Mouse (Mus musculus) cerebral cortex, adult 2 months (tissue): ENCODE data around the gene Psmc5.

Source experiments
- WGBS: fragments of 180-500 bp; shearing (Covaris S2); methylation state at CpG from one replicate; pipeline ENCODE4 v1.1.7; 2018; 5-methylcytosine and 5-hydroxymethylcytosine counted together

Gene Psmc5

DNA sequence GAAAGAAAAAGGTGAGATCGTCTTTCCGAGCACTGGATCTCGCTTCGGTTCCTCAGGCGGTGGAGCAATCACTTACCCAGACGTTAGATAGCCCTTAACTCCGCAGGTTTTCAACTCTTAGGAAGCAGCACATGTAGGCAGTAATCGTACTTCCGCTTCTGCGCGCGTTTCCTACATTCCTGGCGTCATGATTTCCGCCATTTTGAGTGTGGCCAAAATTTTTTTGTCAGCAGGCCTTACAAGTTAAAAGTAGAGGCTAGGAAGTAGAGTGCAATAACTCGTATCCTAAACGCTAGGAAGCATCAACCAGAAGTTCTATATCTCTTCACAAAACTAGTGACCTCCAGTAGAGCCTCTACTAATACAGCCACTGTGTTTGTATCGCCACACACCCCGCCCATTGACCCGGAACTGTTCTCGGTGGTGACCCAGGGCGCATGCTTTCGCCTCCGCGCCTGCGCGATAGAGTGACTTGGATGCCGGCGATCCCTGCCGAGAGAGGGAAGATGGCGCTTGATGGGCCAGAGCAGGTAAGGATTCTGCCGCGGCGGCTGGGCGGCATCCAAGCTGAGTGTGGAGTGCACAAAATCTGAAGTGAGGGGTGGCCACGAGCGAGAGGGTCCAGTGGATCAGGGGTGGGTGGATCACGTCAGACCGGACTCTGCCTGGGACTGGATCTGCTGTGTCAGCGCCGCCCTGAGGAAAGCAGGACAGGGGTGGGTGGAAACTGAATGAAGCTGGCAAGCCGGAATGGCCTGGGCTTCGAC, at the start of gene Psmc5, which contains the start of gene Ftsj3:
Gene Psmc5, plus strand, starts transcription at position 470 of the 767 bp plus-strand sequence.
Gene Ftsj3, minus strand, starts transcription at position 395 of the 767 bp plus-strand sequence.
- WGBS, result under 1% methylated on average over 42 of the region's 42 CpGs

DNA sequence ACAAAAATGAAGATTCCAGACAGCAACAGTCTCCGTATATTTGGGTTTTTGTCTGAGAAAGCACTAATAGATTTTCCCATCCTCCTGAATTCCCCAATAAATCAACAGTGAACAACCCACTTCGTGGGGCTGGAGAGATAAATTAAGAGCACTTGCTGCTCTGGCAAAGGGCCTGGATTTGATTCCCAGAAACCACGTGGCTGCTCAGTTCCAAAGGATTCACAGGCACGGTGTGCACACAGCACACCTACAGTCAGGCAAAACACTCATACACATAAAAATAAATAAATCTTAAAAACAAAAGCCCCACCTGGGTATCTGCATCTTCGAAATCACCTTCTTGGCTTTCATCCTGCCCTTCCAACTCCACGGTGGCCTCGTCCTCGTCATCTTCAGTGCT, 43.2 kb upstream of the Psmc5 start:
- 69% methylated on average over 8 of the region's 8 CpGs for WGBS

DNA sequence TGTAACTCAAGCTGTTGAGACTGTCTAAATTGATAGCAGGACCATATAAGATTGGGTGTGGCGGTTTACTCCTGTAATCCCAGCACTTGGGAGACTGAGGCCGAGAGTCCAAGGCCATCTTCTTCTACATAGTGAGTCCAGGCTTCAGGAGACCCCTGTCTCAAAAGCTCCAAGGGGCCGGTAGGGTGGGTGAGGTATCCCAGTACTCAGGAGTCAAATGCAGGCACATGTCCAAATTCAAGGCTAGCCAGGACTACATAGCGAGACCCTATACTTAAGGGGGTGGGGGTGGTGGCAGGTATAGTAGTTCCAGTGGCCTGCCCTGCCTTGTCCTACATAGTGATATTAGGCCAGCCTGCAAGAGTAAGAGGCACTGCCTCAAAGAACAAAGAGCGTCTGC, 41.1 kb upstream of the Psmc5 start:
- WGBS, result 87% methylated on average over 5 of the region's 5 CpGs

DNA sequence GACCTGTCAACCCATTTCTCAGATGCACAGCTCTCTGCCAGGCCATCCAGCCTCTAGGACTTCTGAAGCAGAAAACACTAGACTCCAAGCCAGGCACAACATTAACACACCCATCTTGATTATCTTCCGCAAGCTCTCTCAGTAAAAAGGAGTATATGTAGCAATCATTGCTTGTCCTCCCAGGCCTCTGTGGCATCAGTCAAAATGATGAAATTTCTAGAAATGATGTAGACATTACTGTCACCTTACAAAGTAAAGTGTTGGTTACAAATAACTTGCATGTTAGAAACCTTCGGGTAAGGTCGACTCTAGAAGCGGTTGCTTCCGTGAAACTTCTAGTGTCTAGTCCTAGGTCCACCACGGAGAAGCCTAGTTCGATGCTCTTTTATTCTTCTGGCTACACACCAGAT, 40.5 kb upstream of the Psmc5 start:
- 14% methylated on average over 7 of the region's 7 CpGs for WGBS

DNA sequence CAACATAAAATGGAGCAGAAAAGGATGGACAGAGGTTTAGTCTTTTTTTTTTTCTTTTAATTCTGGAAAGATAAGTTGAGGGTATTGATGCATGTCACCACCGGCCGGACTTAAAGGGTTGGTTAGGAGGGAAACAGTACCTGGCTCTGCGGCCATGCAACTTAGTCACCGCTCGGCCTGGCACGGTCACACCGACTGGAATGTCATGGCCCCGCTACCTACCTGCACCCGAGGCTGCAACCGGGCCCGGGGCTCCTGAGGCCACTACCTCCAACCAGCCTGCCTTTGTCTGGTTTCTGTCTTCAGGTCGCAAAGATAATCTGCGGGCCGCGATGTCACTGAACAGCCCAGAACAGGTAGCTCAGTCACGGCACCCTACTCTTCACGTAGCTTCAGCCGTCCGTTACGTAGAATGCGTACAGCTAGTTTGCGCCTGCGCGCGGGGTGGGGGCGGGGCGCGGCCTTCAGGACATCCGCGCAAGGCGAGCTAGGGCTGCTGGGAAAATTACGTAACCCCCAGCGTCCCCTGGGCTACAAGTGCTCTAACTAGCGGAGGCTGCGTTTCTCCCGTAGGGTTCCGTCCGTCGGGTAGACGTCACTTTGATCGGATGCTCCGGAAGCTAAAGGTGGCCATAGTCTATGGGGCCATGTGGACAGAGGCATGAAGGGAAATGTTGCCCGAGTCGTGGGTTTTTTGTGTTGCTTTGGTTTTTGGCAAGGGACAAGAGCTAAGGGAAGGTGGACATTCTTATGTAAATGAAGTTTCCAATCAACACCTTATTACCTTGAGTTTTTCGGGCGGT, 39.8 kb upstream of the Psmc5 start, which contains the start of gene Ccdc47:
Gene Ccdc47, minus strand, starts transcription at position 418 of the 803 bp plus-strand sequence.
- WGBS, result under 1% methylated on average over 46 of the region's 46 CpGs

DNA sequence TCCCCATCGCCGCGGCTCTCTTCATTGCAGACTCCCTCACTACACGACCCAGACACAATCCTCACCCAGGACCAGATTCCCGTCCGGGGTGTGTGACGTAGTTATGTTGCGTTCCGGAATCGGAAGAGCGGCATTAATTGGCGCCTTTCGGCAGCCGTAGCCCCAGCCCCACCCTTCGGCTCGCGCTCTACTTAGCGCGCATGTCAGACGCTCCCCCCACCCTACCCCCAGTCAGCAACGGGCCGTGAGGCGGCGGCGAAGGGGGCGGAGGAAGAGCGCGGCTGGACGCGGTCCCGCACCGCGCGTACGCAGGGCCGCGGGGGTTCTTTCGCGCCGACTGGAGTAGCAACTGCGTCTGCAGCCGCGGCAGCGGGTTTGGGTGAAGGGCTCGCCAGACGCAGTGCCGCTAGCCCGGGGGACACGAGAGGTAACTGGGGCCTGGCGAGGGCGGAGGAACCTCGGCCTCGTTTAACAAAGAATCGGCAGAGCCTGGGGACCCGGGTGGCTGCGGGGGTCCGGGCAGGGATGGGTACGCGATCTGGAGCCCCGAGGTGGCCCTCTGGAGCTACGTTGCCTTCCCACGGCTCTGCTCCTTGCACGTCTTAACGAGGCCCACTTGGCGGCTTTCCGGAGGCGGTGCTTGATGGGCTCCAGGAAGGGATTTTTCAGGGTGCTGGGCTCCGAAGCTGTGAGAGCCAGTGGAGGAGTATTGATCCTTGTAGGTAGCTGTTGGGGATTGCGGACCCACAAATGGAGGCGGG, 39.0 kb upstream of the Psmc5 start, which contains the start of gene Ddx42:
Gene Ddx42, plus strand, starts transcription at position 197 of the 761 bp plus-strand sequence.
- under 1% methylated on average over 70 of the region's 70 CpGs for WGBS

DNA sequence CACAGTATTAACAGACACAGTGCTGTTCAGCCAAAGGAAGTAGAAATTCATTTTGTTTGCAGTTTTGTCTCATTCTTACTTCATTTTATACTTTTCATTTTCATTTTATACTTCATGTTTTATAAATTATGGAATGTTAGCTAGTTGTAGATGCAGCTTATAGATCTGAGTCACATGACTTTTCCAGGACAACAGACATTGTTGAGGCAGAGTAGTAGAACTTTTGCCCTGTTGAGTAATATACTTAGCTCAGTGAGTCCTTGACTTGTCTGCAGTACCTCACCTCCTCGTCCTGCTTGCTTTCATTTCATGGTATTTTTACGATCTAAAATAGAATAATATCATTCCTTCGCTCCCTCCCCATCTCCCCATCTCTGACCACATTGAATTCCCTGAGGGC, 35.4 kb upstream of the Psmc5 start:
- WGBS, result 85% methylated on average over 3 of the region's 3 CpGs

DNA sequence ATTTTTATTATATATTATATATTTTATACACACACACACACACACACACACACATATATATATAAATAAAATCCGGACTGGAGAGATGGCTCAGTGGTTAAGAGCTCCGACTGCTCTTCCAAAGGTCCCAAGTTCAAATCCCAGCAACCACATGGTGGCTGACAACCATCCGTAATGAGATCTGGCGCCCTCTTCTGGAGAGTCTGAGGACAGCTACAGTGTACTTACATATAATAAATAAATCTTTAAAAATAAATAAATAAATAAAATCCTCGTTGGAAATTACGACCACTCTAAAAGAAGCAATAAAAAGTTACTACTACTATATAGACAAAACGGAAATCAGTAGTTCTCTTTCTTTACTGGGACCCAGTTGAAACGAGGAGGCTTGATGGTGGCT, 22.0 kb upstream of the Psmc5 start:
- WGBS, result 78% methylated on average over 8 of the region's 8 CpGs

DNA sequence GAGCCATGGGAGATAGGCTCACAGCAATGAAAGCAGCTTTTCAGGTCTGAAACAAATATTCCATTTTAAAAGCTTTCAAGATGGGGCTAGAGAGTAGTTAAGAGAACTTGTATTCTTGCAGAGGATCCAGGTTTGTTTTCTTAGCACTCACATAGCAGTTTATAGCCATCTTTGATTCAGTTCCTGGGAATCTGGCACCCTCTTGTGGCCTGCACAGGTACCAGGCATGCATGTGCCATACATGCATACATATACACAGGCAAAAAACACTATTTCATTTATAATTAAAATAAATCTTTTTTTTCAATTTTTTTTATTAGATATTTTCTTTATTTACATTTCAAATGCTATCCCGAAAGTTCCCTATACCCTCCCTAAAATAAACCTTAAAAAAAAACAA, 9.1 kb upstream of the Psmc5 start:
- 92% methylated on average over 1 of the region's 1 CpGs for WGBS

DNA sequence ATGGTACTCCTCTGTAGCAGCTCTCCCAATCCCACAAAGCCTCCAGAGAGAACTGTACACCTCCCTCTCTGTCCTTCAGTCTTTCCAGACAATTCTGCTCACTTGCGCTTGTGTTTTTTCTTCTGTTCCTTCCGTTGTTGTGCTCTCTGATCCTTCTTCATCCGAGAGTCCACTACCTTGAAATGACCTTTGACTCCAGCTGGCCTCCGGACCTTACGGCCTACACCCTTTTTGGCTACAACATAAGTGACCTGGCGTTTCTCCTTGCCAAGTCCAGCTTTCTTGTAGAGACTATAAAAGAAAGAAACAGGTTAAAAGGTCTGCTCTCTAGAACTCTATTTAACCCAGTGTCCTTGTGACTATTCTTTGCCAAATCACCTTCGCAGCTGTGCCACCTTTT, 6.6 kb upstream of the Psmc5 start:
- WGBS, result 88% methylated on average over 7 of the region's 7 CpGs

DNA sequence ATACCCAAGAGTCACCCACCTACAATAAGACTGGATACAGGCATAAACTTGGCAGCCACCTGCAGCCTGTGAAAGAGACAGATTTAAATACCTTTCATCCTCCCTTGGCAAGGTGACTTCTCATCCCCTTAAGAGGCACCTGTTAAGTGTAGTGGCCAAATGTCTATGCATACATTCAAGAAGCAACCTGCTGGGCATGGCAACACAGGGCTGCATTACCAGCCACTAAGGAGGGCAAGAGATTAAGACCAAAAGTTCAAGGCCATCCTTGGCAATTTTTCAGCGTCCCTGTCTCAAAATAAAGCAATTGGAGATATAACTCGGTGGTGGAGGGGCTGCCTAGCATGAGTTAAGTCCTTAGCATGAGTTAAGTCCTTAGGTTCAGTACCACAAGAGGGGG, 1.2 kb upstream of the Psmc5 start:
- 14% methylated on average over 2 of the region's 2 CpGs for WGBS

DNA sequence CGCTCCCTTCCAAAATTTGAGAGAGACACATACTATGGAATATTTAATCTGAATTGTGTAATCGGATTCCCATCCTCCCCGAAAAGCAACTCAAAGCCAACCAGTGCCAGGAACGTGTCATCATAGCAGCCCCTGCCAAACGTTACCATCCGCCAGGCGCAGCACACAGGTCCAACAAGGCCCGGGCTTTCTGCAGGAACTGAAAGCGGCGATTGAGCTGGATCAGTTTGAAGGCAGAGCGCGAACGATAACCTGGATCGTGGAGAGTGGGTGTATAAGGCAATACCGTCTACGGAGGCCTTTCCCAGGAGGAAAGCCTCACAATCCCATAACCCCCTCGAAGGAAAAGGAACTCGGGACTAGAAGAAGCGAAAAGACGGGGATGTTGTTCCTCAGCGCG, 780 bp upstream of the Psmc5 start:
- under 1% methylated on average over 22 of the region's 22 CpGs for WGBS

DNA sequence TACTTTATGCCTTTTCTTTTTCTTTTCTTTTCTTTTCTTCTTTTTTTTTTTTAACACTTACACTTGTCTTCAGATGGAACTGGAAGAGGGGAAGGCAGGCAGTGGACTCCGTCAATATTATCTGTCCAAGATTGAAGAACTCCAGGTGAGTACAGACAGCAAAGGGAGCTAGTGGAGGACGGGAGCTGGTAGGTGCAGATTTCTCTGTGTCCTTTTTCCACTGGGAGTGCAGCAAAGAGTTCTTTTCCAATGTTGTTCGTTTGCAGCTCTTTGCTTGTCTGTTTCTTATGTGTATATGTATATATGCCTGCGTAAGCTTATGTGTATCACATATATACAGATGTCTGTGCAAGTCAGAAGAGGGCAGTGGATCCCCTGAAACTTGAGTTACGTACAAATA, 821 bp downstream of the Psmc5 start:
- 55% methylated on average over 5 of the region's 5 CpGs for WGBS

DNA sequence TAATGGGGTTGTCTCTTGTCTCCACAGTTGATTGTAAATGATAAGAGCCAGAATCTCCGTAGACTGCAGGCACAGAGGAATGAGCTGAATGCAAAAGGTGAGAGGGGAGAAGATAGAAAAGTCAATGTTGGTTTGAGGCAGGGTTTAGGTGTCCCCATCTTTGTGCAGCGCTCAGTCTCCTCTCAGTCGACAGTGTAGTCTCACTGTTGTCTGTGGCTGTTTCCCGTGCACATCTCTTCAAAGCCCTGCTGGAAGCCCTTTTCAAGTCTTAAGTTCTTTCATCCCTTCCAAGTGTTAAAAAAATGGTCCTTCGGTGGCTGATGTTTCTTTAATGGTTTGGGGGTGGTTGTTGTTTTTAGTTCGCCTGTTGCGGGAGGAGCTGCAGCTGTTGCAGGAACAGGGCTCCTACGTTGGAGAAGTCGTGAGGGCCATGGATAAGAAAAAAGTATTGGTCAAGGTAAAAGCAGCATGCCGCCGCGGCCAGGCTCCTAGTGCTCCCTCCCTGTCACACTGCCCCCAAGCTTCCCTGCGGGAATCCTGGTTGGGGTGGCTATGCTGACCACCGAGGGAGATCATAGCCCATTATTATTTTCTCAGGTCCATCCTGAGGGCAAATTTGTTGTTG, 5.0 kb downstream of the Psmc5 start:
- WGBS, result 49% methylated on average over 14 of the region's 14 CpGs

DNA sequence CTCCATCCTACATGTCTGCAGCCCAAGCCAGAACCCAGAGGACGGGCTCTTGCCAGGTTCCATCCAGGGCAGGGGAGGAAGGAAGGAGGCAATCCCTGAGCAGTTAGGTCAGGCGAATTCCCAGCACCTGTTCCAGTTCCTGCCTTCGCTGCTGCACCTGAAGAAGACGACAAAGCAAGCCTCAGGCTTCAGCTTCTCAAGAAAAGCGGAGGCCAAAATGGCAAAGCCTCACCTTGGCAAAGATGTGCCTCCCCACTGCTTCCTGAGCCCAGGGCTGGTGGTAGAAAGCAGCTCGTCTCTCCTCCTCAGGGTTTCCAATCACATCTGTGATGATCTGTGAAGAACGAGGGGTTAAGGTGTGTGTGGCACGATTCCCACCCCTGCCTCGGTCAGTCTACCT, 8.0 kb downstream of the Psmc5 start:
- 81% methylated on average over 9 of the region's 9 CpGs for WGBS

DNA sequence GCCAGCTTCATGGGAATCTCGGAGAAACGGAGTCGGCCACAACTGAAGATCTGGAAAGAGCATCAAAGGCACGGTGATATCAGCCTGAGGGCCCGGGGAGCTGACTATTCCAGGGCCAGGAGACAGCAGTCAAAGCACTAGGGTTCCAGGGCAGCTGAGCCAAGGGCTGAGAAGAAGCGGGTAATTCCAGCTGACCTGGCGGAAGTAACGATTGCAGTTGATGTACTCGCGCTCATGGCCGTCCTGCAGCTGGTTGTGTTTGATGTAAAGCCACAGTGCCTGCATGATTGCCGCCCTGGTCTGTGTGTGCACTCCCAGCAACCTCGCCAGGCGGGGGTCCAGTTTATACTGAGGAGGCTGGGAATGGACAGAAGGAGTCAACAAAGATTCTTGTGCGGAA, 9.0 kb downstream of the Psmc5 start:
- WGBS, result 91% methylated on average over 15 of the region's 15 CpGs

DNA sequence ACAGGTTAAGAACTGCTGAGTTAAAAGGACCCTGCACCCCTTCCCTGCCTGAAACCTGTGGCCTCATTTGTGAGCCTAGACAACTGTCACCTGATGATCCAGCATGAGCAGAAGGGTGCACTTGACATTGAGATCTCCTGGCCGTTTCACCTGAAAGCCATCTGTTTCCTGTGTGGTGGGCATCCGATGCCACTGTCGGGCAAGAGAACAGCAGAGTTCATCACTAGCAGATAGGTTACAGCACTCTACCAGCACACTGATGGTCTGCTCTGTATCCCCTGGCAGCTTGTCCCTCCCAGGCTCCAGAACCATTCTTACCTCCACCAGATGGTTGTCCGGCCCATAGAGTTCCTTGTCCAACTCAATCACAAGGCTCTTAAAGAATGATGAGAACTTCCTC, 9.6 kb downstream of the Psmc5 start:
- whole genome bisulfite sequencing, result 91% methylated on average over 4 of the region's 4 CpGs

DNA sequence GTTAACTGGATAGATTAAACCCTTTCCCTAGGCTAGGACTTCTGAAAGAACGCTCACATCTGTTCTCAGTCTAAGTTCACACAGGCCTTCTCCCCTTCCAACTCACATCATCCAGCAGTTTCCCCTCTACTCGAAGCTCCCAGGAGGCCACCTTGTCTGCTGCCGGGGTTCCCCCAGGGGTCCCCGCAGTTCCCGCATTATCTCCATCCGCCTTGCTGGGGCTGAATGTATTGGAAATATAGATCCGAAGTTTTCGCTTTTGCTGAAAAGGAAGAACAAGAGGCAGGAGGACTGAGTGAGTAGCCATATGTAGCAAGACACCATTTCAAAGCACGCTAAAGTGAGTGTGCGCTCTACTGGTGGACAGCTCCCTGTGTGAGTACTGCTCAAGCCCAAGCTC, 10.5 kb downstream of the Psmc5 start:
- WGBS, result 89% methylated on average over 10 of the region's 10 CpGs

DNA sequence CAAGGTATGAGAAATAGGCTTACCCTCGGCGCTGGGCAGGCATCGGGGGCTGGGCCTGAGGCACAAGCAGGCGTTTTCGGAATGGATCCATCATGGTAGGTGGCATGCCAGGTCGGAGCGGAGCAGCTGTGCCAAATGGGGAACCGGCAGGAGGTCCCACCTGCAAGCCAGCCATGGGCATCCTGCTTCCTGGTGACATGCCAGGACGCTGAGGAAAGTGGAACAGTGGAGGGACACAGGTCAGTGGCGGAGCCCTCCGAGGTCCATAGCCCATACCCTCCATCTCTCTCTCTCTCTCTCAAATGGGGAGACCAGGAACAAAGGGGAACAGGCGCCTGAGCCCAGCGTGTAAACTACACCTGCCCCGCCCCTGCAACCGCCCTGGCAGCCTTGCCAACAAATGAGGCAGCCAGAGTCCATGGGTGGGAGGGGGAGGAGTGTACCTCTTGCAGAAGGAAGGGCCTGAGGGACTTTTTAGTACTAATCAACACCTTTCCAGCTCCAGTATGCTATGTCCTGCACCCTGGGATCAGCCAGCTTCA, 11.4 kb downstream of the Psmc5 start:
- WGBS, result 59% methylated on average over 15 of the region's 15 CpGs

DNA sequence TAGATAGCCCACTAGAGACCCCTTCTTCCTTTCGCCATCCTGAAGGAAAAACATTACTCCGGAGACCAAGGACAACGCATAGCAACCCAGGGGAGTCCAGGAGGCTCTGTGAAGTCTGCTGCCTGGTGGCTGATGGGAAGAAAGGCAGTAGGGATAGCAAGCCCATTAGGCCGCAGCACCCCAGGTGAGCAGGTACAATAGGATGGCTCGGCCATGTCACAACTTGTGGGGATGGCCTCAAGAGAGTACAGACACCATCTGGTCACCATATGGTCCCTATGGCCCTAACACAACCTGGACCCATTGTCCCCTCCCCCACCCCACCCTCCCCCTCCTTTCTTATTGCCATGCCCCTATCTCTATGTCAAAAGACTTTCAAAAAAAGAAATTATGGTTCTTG, 11.9 kb downstream of the Psmc5 start:
- WGBS, result 91% methylated on average over 5 of the region's 5 CpGs

DNA sequence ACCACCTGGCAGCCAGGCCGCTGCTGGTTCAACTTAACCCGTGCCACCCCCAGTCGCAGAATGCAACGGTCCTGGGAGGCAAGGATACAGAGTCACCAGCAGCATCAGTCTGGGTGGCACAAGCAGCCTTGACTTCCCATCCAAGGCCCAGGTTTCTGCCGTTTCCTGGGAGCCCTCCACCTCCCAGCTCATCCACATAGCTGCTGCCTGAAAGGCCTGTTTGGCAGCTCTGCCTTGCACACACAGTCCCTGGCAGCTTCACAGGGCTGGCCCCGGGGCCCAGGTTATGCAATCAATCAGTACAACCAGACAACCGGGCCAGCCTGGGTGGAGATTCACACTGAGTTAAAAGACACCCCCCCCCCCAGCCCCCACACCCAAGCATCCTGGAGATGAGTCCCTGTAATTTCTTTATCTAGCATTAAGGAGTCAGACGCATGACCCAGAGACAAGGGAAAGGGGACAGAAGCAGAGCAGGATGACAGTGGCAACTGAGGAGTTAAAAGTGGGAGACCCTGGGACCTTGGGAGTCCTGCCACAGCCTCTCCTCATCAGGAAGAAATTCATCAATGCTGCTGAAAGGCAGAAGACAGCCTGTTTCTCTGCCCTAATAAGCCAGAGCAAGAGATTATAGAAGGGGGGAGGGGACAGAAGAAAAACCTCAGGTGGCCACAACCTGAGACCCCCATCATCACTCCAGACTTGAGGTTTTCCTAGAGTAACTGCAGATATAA, 12.5 kb downstream of the Psmc5 start:
- WGBS, result 43% methylated on average over 8 of the region's 8 CpGs
